Mouse (Mus musculus) small intestine, adult 2 months (tissue): ENCODE data around the gene Vps26a.

ENCODE experiments used
- CTCF ChIP-seq: fragments of 200-500 bp; IDR thresholded peaks from 2 replicates; pipeline ENCODE4 v1.5.1; 2012; ENCODE audit warnings: low read depth, mild to moderate bottlenecking, control low read depth, inconsistent platforms, low read length, moderate library complexity, mixed read lengths; ENCODE audit not compliant: insufficient replicate concordance, insufficient read length; ENCODE audit errors: extremely low read depth
- POLR2A ChIP-seq: fragments of 200-500 bp; IDR thresholded peaks from 2 replicates; pipeline ENCODE4 v1.6.1; 2012; ENCODE audit warnings: low read depth, mild to moderate bottlenecking, control low read depth, inconsistent platforms, low read length, moderate library complexity

DNA sequence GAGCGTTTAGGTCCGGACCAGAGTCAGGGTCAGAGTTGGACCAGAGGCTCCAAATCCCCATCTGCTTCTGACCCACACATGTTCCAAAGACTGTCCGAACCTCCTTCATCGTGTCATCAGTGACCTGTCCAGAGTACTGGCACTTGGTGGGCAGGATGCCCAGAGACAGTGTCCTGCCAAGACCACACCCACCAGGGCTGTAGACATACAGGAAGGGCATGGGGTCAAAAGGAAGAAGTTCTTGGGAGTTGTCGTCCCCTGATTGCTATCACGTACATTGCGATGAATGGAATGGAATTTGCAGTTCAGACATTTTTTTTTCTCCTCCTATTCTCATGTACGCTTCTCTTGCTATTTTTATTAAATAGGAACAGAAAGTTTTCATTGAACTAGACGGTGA is 43.6 kb upstream of the Vps26a start:
- TF ChIP-seq CTCF (no peak), POLR2A (no peak)
